Mouse (Mus musculus) gastrocnemius, postnatal 14 days (tissue): ENCODE measurements around the gene Hecw1. TPM values are rescaled to one million over a fixed set of nuclear protein-coding genes. Genes with fewer than 3 reads are reported as not detected.
A peak's percentile ranks its signal among the peaks of the same experiment; 100 is the strongest.

ENCODE experiments used
- DNase-seq: peaks from one replicate; pipeline ENCODE4 v3.0.0; 2021; ENCODE audit warnings: mixed read lengths
- intact Hi-C: fragments of 180-260 bp; cut with DNase I; formaldehyde crosslinking; loops from one replicate; pipeline ENCODE4 v1.15.1; 2025; ENCODE audit warnings: low total_unique reads
- long read RNA-seq, 2 experiments: library from polyadenylated mRNA; stranded (forward); transcript quantifications; one replicate each; pipeline ENCODE4 v2.0.0; 2021
- total RNA-seq, 2 experiments: library from RNA; stranded (reverse); gene quantifications; 2 replicates each; pipeline ENCODE4 v1.2.3; 2021

The Hecw1 gene
- total RNA-seq = under 1 TPM in 1 of 2 experiments, not detected in 1; 0.25 TPM
- long read RNA-seq, experiment 1 = 0 reads
- long read RNA-seq, experiment 2 = 0 reads

GRCm38 (mm10) chr13:14522906-14523269 lies at the start of gene Hecw1:
TSS of gene Hecw1 (minus strand) at chr13:14523228.
- intact Hi-C loops = no loop called here
- DNase-seq = no peak

GRCm38 (mm10) chr13:14561336-14561735 lies 38.3 kb upstream of the Hecw1 start:
- intact Hi-C loops = no loop called here
- DNase-seq = no peak

GRCm38 (mm10) chr13:14552628-14553027 lies 29.6 kb upstream of the Hecw1 start:
- no peak for DNase-seq
- intact Hi-C loops = no loop called here

GRCm38 (mm10) chr13:14542860-14543259 lies 19.8 kb upstream of the Hecw1 start:
- intact Hi-C loops = no loop called here

GRCm38 (mm10) chr13:14522128-14522905 lies 711 bp downstream of the Hecw1 start:
- peak; percentile 4 for DNase-seq
- intact Hi-C loops = no loop called here

More at GRCm38 (mm10) chr13:14542860-14543259, 19.8 kb upstream of the Hecw1 start:
- DNase-seq = no peak

- no peak for DNase-seq
- intact Hi-C loops = no loop called here
These were observed 1.3 kb downstream of the Hecw1 start for GRCm38 (mm10) chr13:14521746-14522127.

GRCm38 (mm10) chr13:14519605-14520004 lies 3.4 kb downstream of the Hecw1 start:
- intact Hi-C loops = no loop called here

GRCm38 (mm10) chr13:14517478-14517877 lies 5.5 kb downstream of the Hecw1 start:
- DNase-seq = no peak
- intact Hi-C loops = no loop called here

More at GRCm38 (mm10) chr13:14519605-14520004, 3.4 kb downstream of the Hecw1 start:
- no peak for DNase-seq

- intact Hi-C loops = no loop called here
- no peak for DNase-seq
These were observed 7.9 kb downstream of the Hecw1 start for GRCm38 (mm10) chr13:14515106-14515505.

- DNase-seq = no peak
- intact Hi-C loops = no loop called here
These were observed 9.1 kb downstream of the Hecw1 start for GRCm38 (mm10) chr13:14513934-14514333.

- no peak for DNase-seq
- intact Hi-C loops = no loop called here
These were observed 16.3 kb downstream of the Hecw1 start for GRCm38 (mm10) chr13:14506765-14507164.

GRCm38 (mm10) chr13:14500251-14500650 lies 22.8 kb downstream of the Hecw1 start:
- no peak for DNase-seq
- intact Hi-C loops = no loop called here

- DNase-seq = no peak
- intact Hi-C loops = no loop called here
These were observed 24.2 kb downstream of the Hecw1 start for GRCm38 (mm10) chr13:14498780-14499179.

GRCm38 (mm10) chr13:14496954-14497353 lies 26.1 kb downstream of the Hecw1 start:
- no peak for DNase-seq
- intact Hi-C loops = no loop called here

- intact Hi-C loops = no loop called here
- DNase-seq = no peak
These were observed 35.2 kb downstream of the Hecw1 start for GRCm38 (mm10) chr13:14487812-14488211.

- DNase-seq = no peak
- intact Hi-C loops = no loop called here
These were observed 51.9 kb downstream of the Hecw1 start for GRCm38 (mm10) chr13:14471121-14471520.

GRCm38 (mm10) chr13:14467517-14467916 lies 55.5 kb downstream of the Hecw1 start:
- DNase-seq = no peak
- intact Hi-C loops = no loop called here

- intact Hi-C loops = no loop called here
- no peak for DNase-seq
These were observed 62.0 kb downstream of the Hecw1 start for GRCm38 (mm10) chr13:14461036-14461435.

- intact Hi-C loops = no loop called here
- DNase-seq = no peak
These were observed 66.0 kb downstream of the Hecw1 start for GRCm38 (mm10) chr13:14457043-14457442.

- intact Hi-C loops = no loop called here
- no peak for DNase-seq
These were observed 83.5 kb downstream of the Hecw1 start for GRCm38 (mm10) chr13:14439540-14439939.

- intact Hi-C loops = no loop called here
- no peak for DNase-seq
These were observed 94.0 kb downstream of the Hecw1 start for GRCm38 (mm10) chr13:14428845-14429553.
